Mouse (Mus musculus) MEL (cell line): ENCODE measurements at regions not wholly inside any gene's neighbourhood (a gene's known extent, or its start where the extent isn't known, plus 50 kb on each side); places are given as distances from the start of the nearest gene placed in this dataset.

Experiments used
- DNase-seq: peaks from one replicate; pipeline ENCODE4 v3.0.0; 2011; ENCODE audit warnings: low read depth, low spot score
- H3K27ac ChIP-seq: 2 replicates; pipeline ENCODE4 v1.5.1; 2012; ENCODE audit warnings: low read depth, mild to moderate bottlenecking, control low read depth, low read length, moderate library complexity; ENCODE audit not compliant: control insufficient read depth
- H3K27me3 ChIP-seq, 2 experiments: fragments of 150-350 bp in 1 of 2; sonication (generic) in 1 of 2; 2 replicates each; pipeline ENCODE4 v1.6.1; 2012; ENCODE audit warnings: low read length in 2 of 2, mild to moderate bottlenecking in 2 of 2, improper control_type of control experiment in 1 of 2, moderate library complexity in 1 of 2; ENCODE audit not compliant: insufficient read depth in 2 of 2, control insufficient read depth in 1 of 2
- H3K36me3 ChIP-seq, 2 experiments: 2 replicates each; pipeline ENCODE4 v1.6.1; 2012 to 2014; ENCODE audit warnings: low read length in 2 of 2, improper control_type of control experiment in 1 of 2, inconsistent platforms in 1 of 2, mild to moderate bottlenecking in 1 of 2; ENCODE audit not compliant: insufficient read depth in 2 of 2, control insufficient read depth in 1 of 2
- H3K4me1 ChIP-seq, 2 experiments: fragments of 150-350 bp in 1 of 2; sonication (generic) in 1 of 2; 2 replicates each; pipeline ENCODE4 v1.6.1; 2012; ENCODE audit warnings: low read length in 2 of 2, improper control_type of control experiment in 1 of 2, mild to moderate bottlenecking in 1 of 2; ENCODE audit not compliant: insufficient read depth in 2 of 2, control insufficient read depth in 1 of 2
- H3K4me3 ChIP-seq, 2 experiments: fragments of 150-350 bp in 1 of 2; sonication (generic) in 1 of 2; 2 replicates each; pipeline ENCODE4 v1.5.1; 2012; ENCODE audit warnings: low read depth in 2 of 2, low read length in 2 of 2, mild to moderate bottlenecking in 2 of 2, moderate library complexity in 2 of 2, control low read depth in 1 of 2, improper control_type of control experiment in 1 of 2; ENCODE audit not compliant: control insufficient read depth in 1 of 2, insufficient read depth in 1 of 2
- H3K79me2 ChIP-seq: 2 replicates; pipeline ENCODE4 v1.6.1; 2012; ENCODE audit warnings: mild to moderate bottlenecking, low read length, moderate library complexity; ENCODE audit not compliant: control insufficient read depth, poor library complexity, insufficient read depth
- H3K9ac ChIP-seq: 2 replicates; pipeline ENCODE4 v1.6.1; 2012; ENCODE audit warnings: low read depth, mild to moderate bottlenecking, control low read depth, low read length, moderate library complexity; ENCODE audit not compliant: control insufficient read depth, poor library complexity, severe bottlenecking
- H3K9me3 ChIP-seq: fragments of 150-350 bp; sonication (generic); replicated peaks from 2 replicates; pipeline ENCODE4 v1.6.1; 2012; ENCODE audit warnings: mild to moderate bottlenecking, low read length, improper control_type of control experiment, moderate library complexity; ENCODE audit not compliant: insufficient read depth
- CHD1 ChIP-seq: IDR thresholded peaks from 2 replicates; pipeline ENCODE4 v1.6.1; 2012; ENCODE audit warnings: low read depth, mild to moderate bottlenecking, inconsistent platforms, low read length, improper control_type of control experiment
- EP300 ChIP-seq, 2 experiments: IDR thresholded peaks; 2 replicates each; pipeline ENCODE4 v1.6.1; 2011; ENCODE audit warnings: improper control_type of control experiment in 2 of 2, low read length in 2 of 2, low read depth in 1 of 2, mild to moderate bottlenecking in 1 of 2
- JUND ChIP-seq: IDR thresholded peaks from 2 replicates; pipeline ENCODE4 v1.6.1; 2011; ENCODE audit warnings: low read depth, mild to moderate bottlenecking, improper control_type of control experiment, low read length
- KAT2A ChIP-seq: conservative IDR thresholded peaks from 2 replicates; pipeline ENCODE4 v1.6.1; 2012; ENCODE audit warnings: low read depth, low read length, improper control_type of control experiment, inconsistent platforms
- MAFK ChIP-seq: IDR thresholded peaks from 2 replicates; pipeline ENCODE4 v1.6.1; 2011; ENCODE audit warnings: low read depth, mild to moderate bottlenecking, low read length, improper control_type of control experiment, borderline replicate concordance
- MAZ ChIP-seq: IDR thresholded peaks from 2 replicates; pipeline ENCODE4 v1.6.1; 2012; ENCODE audit warnings: low read depth, mild to moderate bottlenecking, inconsistent platforms, low read length, improper control_type of control experiment
- NELFE ChIP-seq: IDR thresholded peaks from 2 replicates; pipeline ENCODE4 v1.6.1; 2011; ENCODE audit warnings: low read depth, low read length, improper control_type of control experiment
- POLR2A ChIP-seq, 2 experiments: IDR thresholded peaks; 2 replicates each; pipeline ENCODE4 v1.6.1; 2011 to 2012; ENCODE audit warnings: low read length in 2 of 2, mild to moderate bottlenecking in 2 of 2, control low read depth in 1 of 2, improper control_type of control experiment in 1 of 2, low read depth in 1 of 2, moderate library complexity in 1 of 2; ENCODE audit not compliant: control insufficient read depth in 1 of 2, insufficient read depth in 1 of 2, poor library complexity in 1 of 2
- POLR2AphosphoS2 ChIP-seq: IDR thresholded peaks from 2 replicates; pipeline ENCODE4 v1.6.1; 2011; ENCODE audit warnings: low read length, improper control_type of control experiment
- RAD21 ChIP-seq: IDR thresholded peaks from 2 replicates; pipeline ENCODE4 v1.6.1; 2011; ENCODE audit warnings: mild to moderate bottlenecking, low read depth, low read length, improper control_type of control experiment
- RCOR1 ChIP-seq: IDR thresholded peaks from 2 replicates; pipeline ENCODE4 v1.6.1; 2012; ENCODE audit warnings: low read depth, mild to moderate bottlenecking, inconsistent platforms, low read length, improper control_type of control experiment
- SMC3 ChIP-seq: IDR thresholded peaks from 2 replicates; pipeline ENCODE4 v1.6.1; 2011; ENCODE audit warnings: low read depth, low read length, improper control_type of control experiment
- TBP ChIP-seq: IDR thresholded peaks from 2 replicates; pipeline ENCODE4 v1.8.0; 2011; ENCODE audit warnings: low read depth, low read length, improper control_type of control experiment
- TCF12 ChIP-seq: IDR thresholded peaks from 2 replicates; pipeline ENCODE4 v1.6.1; 2014; ENCODE audit warnings: low read depth, mild to moderate bottlenecking, inconsistent platforms, low read length, improper control_type of control experiment, moderate library complexity
- UBTF ChIP-seq: IDR thresholded peaks from 2 replicates; pipeline ENCODE4 v1.6.1; 2012; ENCODE audit warnings: low read depth, mild to moderate bottlenecking, inconsistent platforms, low read length, improper control_type of control experiment, moderate library complexity, borderline replicate concordance; ENCODE audit not compliant: insufficient read depth
- USF2 ChIP-seq, 2 experiments: IDR thresholded peaks; 2 replicates each; pipeline ENCODE4 v1.6.1; 2011 to 2012; ENCODE audit warnings: improper control_type of control experiment in 2 of 2, low read length in 2 of 2, borderline replicate concordance in 1 of 2, inconsistent platforms in 1 of 2, low read depth in 1 of 2, mild to moderate bottlenecking in 1 of 2; ENCODE audit not compliant: insufficient read depth in 1 of 2
- ZC3H11A ChIP-seq: IDR thresholded peaks from 2 replicates; pipeline ENCODE4 v1.6.1; 2012; ENCODE audit warnings: low read depth, mild to moderate bottlenecking, inconsistent platforms, low read length, improper control_type of control experiment

- Histone ChIP-seq H3K27me3 (no peaks in the 10 kb centered on the region), H3K27ac (no peak overlapping the region), H3K4me3 (no peak overlapping the region), H3K9ac (no peak overlapping the region), H3K36me3 (no peaks in the 10 kb centered on the region), H3K79me2 (no peaks in the 10 kb centered on the region), H3K9me3 (no peaks in the 10 kb centered on the region), H3K4me1 (no peaks in the 10 kb centered on the region)
- no peak for DNase-seq
- TF ChIP-seq CHD1 (no peak), ZC3H11A (no peak), NELFE (no peak), UBTF (no peak), MAZ (no peak)
Measured at GRCm38 (mm10) chr9:26635211-26635610, 98.3 kb upstream of the B3gat1 start.

- H3K4me1 ChIP-seq, result no peaks in the 10 kb centered on the region
- H3K9ac ChIP-seq, result no peak overlapping the region
- H3K9me3 ChIP-seq, result no peaks in the 10 kb centered on the region
- TF ChIP-seq POLR2A (IDR thresholded peaks at IDR 0.05; ENCODE audit: control insufficient read depth in 1 of 2, insufficient read depth in 1 of 2, low read depth in 1 of 2, low read length in 2 of 2, poor library complexity in 1 of 2) (no peak), TCF12 (no peak), MAFK (no peak), SMC3 (no peak), UBTF (no peak)
- no peak for DNase-seq
- no peaks in the 10 kb centered on the region for H3K27me3 ChIP-seq
- no peaks in the 10 kb centered on the region for H3K36me3 ChIP-seq
- H3K79me2 ChIP-seq, result no peaks in the 10 kb centered on the region
- H3K4me3 ChIP-seq, result no peak overlapping the region
- no peak overlapping the region for H3K27ac ChIP-seq
Measured at GRCm38 (mm10) chr9:26638586-26638985, 94.9 kb upstream of the B3gat1 start.

- Histone ChIP-seq H3K79me2 (no peaks in the 10 kb centered on the region), H3K36me3 (no peaks in the 10 kb centered on the region), H3K4me3 (no peak overlapping the region), H3K9me3 (no peaks in the 10 kb centered on the region), H3K4me1 (no peaks in the 10 kb centered on the region), H3K27ac (no peak overlapping the region), H3K9ac (no peak overlapping the region), H3K27me3 (no peaks in the 10 kb centered on the region)
- DNase-seq, result no peak
- no peak for TF ChIP-seq MAFK
- no peak for TF ChIP-seq EP300 (IDR thresholded peaks at IDR 0.05; ENCODE audit: low read depth in 1 of 2, low read length in 2 of 2)
- TF ChIP-seq NELFE, result no peak
- no peak for TF ChIP-seq TBP
- no peak for TF ChIP-seq KAT2A
- TF ChIP-seq RAD21, result no peak
- TF ChIP-seq JUND, result no peak
- no peak for TF ChIP-seq USF2 (IDR thresholded peaks at IDR 0.05; ENCODE audit: borderline replicate concordance in 1 of 2, insufficient read depth in 1 of 2, low read depth in 1 of 2, low read length in 2 of 2)
- no peak for TF ChIP-seq POLR2AphosphoS2
- TF ChIP-seq RCOR1, result no peak
- TF ChIP-seq UBTF, result no peak
Measured at GRCm38 (mm10) chr9:26642302-26642701, 91.2 kb upstream of the B3gat1 start.
